Mouse (Mus musculus): ENCODE measurements around the gene Scube2.

- no peak for TF ChIP-seq CTCF (IDR thresholded peaks at IDR 0.05; ENCODE audit: low read depth, low read length)
- no peak for TF ChIP-seq POLR2A (IDR thresholded peaks at IDR 0.05; ENCODE audit: borderline replicate concordance, low read depth, low read length)
Measured at GRCm38 (mm10) chr7:109752008-109752925, 113.2 kb downstream of the Scube2 start, which contains the start of gene Tmem9b.
